Mouse (Mus musculus): ENCODE measurements around the gene Tmem144. TPM values are rescaled to one million over a fixed set of nuclear protein-coding genes. Genes with fewer than 3 reads are reported as not detected.

The Tmem144 gene
- 3.5 TPM in 1 of 2 replicates, not detected in the other for total RNA-seq (2015; ENCODE audit: low replicate concordance)
- not detected in 2 replicates for total RNA-seq (2017; ENCODE audit: low replicate concordance)

- no peak for ATAC-seq (replicated peaks; ENCODE audit: low FRiP score, poor library complexity, severe bottlenecking)
Observed at GRCm38 (mm10) chr3:79852654-79853166, at the start of gene Tmem144. Gene Tmem144 (minus strand): TSS chr3:79852773.

DNA sequence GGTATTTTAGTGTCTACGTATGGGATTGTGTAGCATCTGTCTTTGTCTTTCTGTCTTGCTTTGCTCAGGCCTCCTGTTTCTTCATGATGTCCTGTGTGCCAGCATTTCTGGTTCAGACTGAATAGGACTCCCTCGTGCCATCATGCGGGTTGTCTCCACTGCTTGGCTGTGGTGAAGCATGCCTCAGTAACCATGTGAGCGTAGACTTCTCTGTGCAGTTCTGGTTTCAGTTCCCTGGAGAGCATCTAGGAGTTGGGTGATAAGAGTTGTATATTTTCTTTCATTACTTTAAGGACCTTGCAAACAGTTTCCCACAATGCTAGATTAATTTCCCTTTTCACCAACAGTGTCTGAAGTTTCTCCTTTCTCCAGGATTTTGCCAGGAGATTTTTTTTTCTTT is 49.2 kb upstream of the Tmem144 start:
- ATAC-seq (replicated peaks; ENCODE audit: low FRiP score, poor library complexity, severe bottlenecking), result no peak

DNA sequence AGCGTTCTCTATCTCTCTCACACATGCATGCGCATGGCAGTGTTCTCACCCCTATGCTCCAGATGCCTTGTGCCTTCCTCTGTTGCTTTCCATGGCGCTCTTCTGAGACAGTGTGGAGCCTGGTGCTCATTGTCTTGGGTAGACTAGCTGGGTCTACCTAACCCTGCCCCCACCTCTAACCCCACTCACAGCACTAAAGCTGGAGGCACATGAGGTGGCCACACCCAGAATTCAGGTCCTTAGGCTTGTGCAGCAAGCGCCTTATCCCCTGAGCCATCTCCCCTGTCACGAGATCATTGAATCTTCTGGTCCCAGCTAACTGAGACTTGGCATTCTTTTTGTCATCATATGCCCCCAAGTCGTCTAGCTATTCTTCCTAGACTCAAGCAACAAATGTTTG is 48.7 kb upstream of the Tmem144 start:
- ATAC-seq (replicated peaks; ENCODE audit: low FRiP score, poor library complexity, severe bottlenecking), result no peak

- no peak for ATAC-seq (replicated peaks; ENCODE audit: low FRiP score, poor library complexity, severe bottlenecking)
Observed at GRCm38 (mm10) chr3:79900502-79900901, 47.9 kb upstream of the Tmem144 start.

- ATAC-seq (replicated peaks; ENCODE audit: low FRiP score, poor library complexity, severe bottlenecking), result no peak
Observed at GRCm38 (mm10) chr3:79899906-79900305, 47.3 kb upstream of the Tmem144 start.

GRCm38 (mm10) chr3:79898514-79898913 is 45.9 kb upstream of the Tmem144 start:
- ATAC-seq (replicated peaks; ENCODE audit: low FRiP score, poor library complexity, severe bottlenecking), result no peak

- ATAC-seq (replicated peaks; ENCODE audit: low FRiP score, poor library complexity, severe bottlenecking), result no peak
Observed at GRCm38 (mm10) chr3:79897534-79898370, 45.2 kb upstream of the Tmem144 start.

DNA sequence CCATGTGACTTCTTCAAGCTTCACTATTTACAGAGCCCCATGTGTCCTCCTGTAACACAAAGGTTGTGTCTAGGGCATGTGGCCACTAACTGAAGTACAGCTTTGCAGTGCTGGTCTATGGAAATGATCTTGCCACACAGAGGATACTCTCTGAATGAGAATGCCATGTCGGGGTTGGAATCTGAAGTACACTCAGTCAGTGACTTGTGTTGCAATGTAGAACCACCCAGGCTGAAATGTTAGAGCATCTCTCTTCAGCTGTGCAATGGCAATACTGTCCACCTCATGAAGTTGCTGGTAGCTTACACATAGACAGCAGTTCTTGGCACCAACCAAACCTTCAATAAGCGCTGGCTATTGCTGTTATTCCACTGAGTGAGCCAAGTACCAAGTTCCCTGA is 35.4 kb upstream of the Tmem144 start:
- no peak for ATAC-seq (replicated peaks; ENCODE audit: low FRiP score, poor library complexity, severe bottlenecking)

DNA sequence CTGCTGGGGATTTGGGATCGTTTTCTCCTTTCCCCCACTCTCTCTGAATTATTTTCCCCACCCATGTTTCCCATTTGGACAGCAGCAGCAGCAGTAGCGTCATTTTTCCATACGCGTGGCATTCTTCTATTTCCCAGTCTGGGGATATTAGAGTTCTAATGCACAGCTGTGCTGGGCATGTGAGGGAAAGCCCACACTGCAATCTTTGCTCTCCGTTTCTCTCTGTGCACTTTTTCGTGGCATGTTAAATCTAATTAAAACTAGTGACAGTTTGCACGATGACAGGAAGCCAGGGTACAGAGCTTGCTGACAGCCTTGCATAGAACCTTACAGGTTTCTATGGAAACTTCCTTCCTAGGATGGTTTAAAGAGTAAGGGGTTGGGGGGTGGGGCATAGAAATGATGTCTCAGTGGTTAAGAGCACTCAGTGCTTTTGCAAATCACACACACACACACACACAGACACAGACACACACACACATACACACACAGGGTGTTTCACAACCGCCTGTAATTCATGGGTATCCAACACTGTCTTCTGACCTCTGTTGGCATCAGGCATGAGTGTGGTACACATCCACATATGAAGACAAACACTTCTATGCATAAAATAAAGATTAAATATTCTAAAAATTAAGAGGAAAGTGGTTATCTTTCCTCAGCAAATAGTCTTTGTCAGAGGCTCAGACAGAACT is 34.7 kb upstream of the Tmem144 start:
- no peak for ATAC-seq (replicated peaks; ENCODE audit: low FRiP score, poor library complexity, severe bottlenecking)

GRCm38 (mm10) chr3:79886357-79887091 is 34.0 kb upstream of the Tmem144 start:
- no peak for ATAC-seq (replicated peaks; ENCODE audit: low FRiP score, poor library complexity, severe bottlenecking)

DNA sequence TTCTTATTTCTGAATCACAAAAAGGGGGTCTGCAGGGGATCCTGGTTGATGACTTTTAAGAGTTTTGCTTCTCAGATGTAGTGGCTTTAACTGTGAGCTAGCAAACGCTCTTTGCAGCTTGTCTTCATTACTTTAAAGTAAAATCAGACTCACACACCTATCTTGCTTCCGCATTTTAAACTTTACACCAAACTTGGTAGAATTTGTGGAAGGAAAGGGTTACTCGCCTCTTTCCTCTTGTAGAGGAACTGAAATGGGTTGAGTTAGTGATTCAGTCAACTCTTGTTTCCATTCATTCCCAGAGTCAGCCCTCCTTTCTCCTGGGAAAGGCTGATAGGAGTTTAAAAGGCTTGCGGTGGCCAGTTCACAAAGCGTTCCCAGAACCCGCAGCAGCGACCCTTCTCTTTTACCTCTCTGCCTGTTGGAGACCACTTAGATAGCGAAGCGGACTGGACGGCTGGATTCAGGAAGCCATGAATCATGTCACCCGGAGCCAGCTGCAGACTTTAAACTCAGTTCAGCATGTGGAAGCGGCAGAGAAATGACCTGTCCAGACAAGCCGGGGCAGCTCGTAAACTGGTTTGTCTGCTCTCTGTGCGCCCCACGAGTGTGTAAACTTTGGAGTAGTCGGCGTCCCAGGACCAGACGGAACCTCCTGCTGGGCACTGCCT is 33.2 kb upstream of the Tmem144 start:
- ATAC-seq (replicated peaks; ENCODE audit: low FRiP score, poor library complexity, severe bottlenecking), result no peak

DNA sequence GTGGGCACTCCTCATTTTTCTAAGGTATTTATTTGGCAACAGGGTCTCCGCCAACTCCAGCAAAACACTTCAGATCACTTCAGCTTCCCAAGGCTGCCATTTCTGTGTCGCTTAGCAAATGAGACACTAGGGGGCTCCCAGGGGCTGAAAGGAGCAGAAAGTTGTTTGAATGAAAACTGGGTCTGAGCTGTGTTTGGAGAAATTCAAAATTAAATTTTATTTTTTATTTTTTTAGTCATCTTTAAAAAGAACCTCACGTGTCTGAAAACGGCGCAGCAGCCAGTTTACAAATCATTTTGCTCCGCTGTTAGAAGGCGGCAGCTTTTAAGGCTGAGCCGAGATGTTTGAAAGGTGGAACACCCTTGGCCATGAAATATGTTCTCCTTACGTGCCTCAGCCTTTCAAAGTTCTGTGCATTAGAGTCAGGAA is 32.2 kb upstream of the Tmem144 start:
- no peak for ATAC-seq (replicated peaks; ENCODE audit: low FRiP score, poor library complexity, severe bottlenecking)

- ATAC-seq (replicated peaks; ENCODE audit: low FRiP score, poor library complexity, severe bottlenecking), result no peak
Observed at GRCm38 (mm10) chr3:79884305-79884704, 31.7 kb upstream of the Tmem144 start, which contains the start of gene Fam198b. Gene Fam198b (plus strand): TSS chr3:79884533.

- ATAC-seq (replicated peaks; ENCODE audit: low FRiP score, poor library complexity, severe bottlenecking), result no peak
Observed at GRCm38 (mm10) chr3:79883092-79883491, 30.5 kb upstream of the Tmem144 start.

GRCm38 (mm10) chr3:79881645-79882044 is 29.1 kb upstream of the Tmem144 start:
- no peak for ATAC-seq (replicated peaks; ENCODE audit: low FRiP score, poor library complexity, severe bottlenecking)

DNA sequence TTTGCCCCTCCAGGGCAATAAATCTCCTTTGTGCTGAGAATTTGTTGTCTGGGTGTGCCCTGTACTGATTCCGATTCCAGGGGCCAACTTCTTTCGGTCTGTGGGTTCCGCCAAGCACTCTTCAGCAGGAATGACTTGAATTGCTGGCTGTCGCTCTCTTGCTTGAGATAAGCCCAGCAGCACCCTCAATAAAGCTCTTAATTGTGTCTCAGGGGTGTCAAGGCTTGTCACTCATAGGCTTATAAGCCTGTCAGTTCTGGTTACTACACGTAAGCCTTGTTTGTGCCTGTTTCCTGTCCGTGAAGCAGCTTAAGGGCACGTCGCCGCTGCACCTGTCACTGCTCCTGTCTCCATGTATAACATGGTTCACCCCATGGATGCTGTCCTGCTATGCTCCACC is 26.7 kb upstream of the Tmem144 start:
- no peak for ATAC-seq (replicated peaks; ENCODE audit: low FRiP score, poor library complexity, severe bottlenecking)

DNA sequence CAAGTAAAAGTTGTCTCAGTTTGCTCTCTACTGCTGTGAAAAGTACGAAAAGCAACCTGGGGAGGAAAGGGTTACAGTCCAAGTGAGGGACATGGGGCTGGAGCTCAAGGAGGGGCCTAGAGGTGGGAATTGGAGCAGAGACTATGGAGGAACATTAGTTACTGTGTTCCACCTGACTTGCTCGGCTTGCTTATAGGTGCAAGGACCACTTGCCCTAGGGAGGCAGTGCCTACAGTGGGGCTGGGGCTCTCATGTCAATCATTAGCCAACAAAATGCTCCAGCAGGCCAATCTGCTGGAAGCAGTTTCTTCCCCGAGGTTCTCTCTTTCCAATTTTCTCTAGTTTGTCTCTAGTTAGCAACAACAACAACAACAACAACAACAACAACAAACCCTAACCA is 25.8 kb upstream of the Tmem144 start:
- no peak for ATAC-seq (replicated peaks; ENCODE audit: low FRiP score, poor library complexity, severe bottlenecking)

GRCm38 (mm10) chr3:79875471-79875870 is 22.9 kb upstream of the Tmem144 start:
- ATAC-seq (replicated peaks; ENCODE audit: low FRiP score, poor library complexity, severe bottlenecking), result no peak

GRCm38 (mm10) chr3:79867121-79867709 is 14.6 kb upstream of the Tmem144 start:
- no peak for ATAC-seq (replicated peaks; ENCODE audit: low FRiP score, poor library complexity, severe bottlenecking)

Data from erythroblast, adult 5-6 weeks (primary cell).